Mouse (Mus musculus): Measurements from ENCODE around the gene Ift46.

The Ift46 gene

DNA sequence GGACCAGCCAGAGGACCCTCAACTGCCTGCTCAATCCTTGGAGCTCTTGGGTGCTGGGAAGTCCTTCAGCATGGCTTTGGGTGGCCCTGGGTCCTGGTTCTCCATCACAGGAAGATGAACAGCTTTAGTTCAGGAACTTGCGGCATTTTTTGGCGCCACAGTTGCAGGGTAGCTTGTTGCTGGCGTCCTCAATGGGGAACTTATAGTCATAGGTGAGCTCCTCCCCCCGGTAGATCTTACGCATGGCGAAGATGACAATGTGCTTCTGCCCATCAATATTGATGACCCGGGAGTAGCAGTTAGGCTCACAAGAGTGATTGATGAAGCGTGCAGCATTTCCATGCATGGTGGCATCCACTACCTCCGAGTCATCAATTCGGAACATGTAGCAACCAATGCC lies 40.1 kb downstream of the Ift46 start:
- H3K9me3 ChIP-seq (ENCODE audit: low read length) = no peaks in the 10 kb centered on the region
- H3K4me3 ChIP-seq (replicated peaks; ENCODE audit: low read length) = no peak overlapping the region
- H3K4me1 ChIP-seq (replicated peaks; ENCODE audit: low read depth, low read length) = peaks cover 3% of the 10 kb centered on the region
- H3K27me3 ChIP-seq (ENCODE audit: insufficient read depth, low read length) = no peaks in the 10 kb centered on the region
- peaks cover 80% of the 10 kb centered on the region for H3K36me3 ChIP-seq (ENCODE audit: insufficient read depth, low read length)
- TF ChIP-seq NANOG (IDR thresholded peaks at IDR 0.05; ENCODE audit: borderline replicate concordance, low read length) (no peak), CTCF (conservative IDR thresholded peaks at IDR 0.05; ENCODE audit: low read length) (no peak), POU5F1 (IDR thresholded peaks at IDR 0.05; ENCODE audit: borderline replicate concordance, low read length) (no peak)

DNA sequence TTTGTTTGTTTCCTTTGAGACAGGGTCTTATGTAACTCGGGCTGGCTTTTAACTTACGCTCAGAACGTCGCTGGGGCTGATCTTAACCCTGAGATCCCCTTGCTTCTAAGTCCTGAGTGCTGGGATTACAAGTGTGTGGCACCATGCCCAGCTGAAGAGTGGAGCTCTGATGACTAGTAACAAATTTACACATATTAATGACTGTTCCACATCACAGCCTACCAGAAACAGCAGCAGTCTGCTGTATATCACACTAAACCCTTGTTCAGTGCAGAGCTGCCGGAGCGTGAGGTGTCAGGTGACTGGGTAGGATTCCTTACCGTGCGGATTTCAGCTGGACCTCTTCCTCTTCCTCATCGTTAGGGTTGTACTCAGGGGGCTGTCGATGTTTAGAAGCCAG lies 42.6 kb downstream of the Ift46 start:
- no peaks in the 10 kb centered on the region for H3K27me3 ChIP-seq (ENCODE audit: insufficient read depth, low read length)
- H3K36me3 ChIP-seq (ENCODE audit: insufficient read depth, low read length) = peaks cover 97% of the 10 kb centered on the region
- no peaks in the 10 kb centered on the region for H3K9me3 ChIP-seq (ENCODE audit: low read length)
- TF ChIP-seq CTCF (conservative IDR thresholded peaks at IDR 0.05; ENCODE audit: low read length) (no peak), NANOG (IDR thresholded peaks at IDR 0.05; ENCODE audit: borderline replicate concordance, low read length) (no peak)
- H3K4me1 ChIP-seq (replicated peaks; ENCODE audit: low read depth, low read length) = peaks cover 3% of the 10 kb centered on the region
- H3K4me3 ChIP-seq (replicated peaks; ENCODE audit: low read length) = no peak overlapping the region

DNA sequence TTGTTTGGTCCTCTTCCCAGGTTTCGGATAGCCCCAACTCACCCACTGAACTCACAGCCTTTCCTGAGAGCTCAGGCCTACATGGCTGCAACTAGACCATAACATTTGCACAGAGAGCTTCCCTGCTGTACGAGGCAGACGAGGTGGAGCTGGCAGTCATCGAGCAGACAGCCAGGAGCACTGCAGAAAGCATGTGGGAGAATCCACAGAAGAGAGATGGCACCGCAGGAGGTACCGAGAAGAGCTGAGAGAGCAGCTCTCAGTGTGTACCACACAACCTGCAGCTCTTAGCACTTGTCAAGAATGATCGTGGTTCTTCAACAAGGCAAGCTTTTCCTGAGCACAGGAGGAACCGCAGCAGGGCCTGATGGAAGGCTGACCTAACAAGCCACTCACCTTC lies 46.5 kb downstream of the Ift46 start:
- H3K4me1 ChIP-seq (replicated peaks; ENCODE audit: low read depth, low read length) = peaks cover 12% of the 10 kb centered on the region; the same call in 1 of the 2 replicates
- H3K27me3 ChIP-seq (ENCODE audit: insufficient read depth, low read length) = no peaks in the 10 kb centered on the region
- no peak overlapping the region for H3K4me3 ChIP-seq (replicated peaks; ENCODE audit: low read length)
- H3K9me3 ChIP-seq (ENCODE audit: low read length) = no peaks in the 10 kb centered on the region
- TF ChIP-seq CTCF (conservative IDR thresholded peaks at IDR 0.05; ENCODE audit: low read length) (no peak), NANOG (IDR thresholded peaks at IDR 0.05; ENCODE audit: borderline replicate concordance, low read length) (no peak), POU5F1 (IDR thresholded peaks at IDR 0.05; ENCODE audit: borderline replicate concordance, low read length) (no peak)
- peaks cover 99% of the 10 kb centered on the region for H3K36me3 ChIP-seq (ENCODE audit: insufficient read depth, low read length)

DNA sequence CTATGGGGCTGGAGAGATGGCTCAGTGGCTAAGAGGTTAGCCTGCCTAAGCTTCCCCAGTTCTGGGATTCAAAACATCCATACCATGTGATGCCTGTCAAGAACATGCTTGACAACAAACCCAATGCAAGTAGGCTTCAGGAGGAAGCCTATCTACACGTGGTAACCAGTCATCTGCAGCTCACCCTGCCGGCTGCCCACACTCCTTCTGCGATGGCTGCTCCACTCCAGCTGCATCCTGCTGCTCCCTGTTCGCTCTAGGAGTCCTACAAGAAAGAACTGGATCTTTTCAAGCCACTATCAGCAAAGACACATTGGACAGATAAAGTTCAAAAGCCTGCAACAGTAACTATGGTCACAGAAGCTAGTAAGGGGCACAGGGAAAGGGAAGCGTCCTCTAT lies 49.8 kb downstream of the Ift46 start:
- H3K4me3 ChIP-seq (replicated peaks; ENCODE audit: low read length) = no peak overlapping the region
- H3K36me3 ChIP-seq (ENCODE audit: insufficient read depth, low read length) = peaks cover 100% of the 10 kb centered on the region
- no peaks in the 10 kb centered on the region for H3K27me3 ChIP-seq (ENCODE audit: insufficient read depth, low read length)
- TF ChIP-seq POU5F1 (IDR thresholded peaks at IDR 0.05; ENCODE audit: borderline replicate concordance, low read length) (no peak), NANOG (IDR thresholded peaks at IDR 0.05; ENCODE audit: borderline replicate concordance, low read length) (no peak), CTCF (conservative IDR thresholded peaks at IDR 0.05; ENCODE audit: low read length) (no peak)
- H3K9me3 ChIP-seq (ENCODE audit: low read length) = no peaks in the 10 kb centered on the region
- peaks cover 13% of the 10 kb centered on the region; the same call in 1 of the 2 replicates for H3K4me1 ChIP-seq (replicated peaks; ENCODE audit: low read depth, low read length)

DNA sequence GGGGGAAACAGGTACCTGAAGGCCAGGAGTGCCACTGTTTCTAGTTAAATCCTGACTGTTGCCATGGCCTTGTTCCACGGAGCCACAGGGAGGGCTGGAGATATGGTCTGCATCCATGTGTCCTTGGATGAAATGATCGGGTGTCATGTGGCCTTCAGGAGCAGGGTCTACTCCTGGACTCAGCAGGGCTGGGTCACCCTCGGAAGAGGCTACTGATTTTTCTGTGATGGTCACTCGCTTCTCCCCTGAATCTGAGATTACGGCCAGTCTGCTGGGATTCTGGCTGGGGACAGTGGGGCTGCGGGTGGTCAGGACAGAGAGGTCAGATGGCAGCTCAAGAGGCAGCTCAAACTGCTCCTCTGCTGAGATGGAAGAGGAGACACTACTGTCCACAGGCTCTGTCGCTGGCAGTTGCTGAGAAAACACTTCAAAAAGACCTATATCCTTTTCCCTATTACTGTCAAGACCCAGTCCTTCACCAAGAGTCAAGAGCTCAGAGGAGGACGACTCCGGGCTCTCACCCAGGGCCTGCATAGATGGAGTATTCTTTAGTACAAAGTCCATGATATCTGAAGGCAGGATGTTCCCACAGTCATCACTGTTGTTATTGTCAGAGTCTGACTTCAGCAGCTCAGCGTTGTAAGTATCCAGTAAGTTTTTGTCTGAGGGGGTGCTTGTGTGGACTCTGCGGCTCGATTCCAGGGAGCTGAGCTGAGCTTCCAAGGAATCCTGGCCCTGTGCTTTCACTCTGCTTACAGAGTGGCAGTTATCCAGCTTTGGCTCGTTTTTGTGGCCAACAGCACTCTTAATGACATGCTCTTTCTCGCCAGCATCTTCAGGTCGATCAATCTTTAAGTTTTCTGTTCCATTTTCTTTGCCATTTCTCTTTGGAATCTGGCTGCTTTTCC lies 52.5 kb downstream of the Ift46 start:
- Histone ChIP-seq H3K36me3 (ENCODE audit: insufficient read depth, low read length) (peaks cover 100% of the 10 kb centered on the region), H3K4me3 (replicated peaks; ENCODE audit: low read length) (no peak overlapping the region), H3K4me1 (replicated peaks; ENCODE audit: low read depth, low read length) (peaks cover 13% of the 10 kb centered on the region; the same call in 1 of the 2 replicates), H3K9me3 (ENCODE audit: low read length) (no peaks in the 10 kb centered on the region), H3K27me3 (ENCODE audit: insufficient read depth, low read length) (no peaks in the 10 kb centered on the region)
- TF ChIP-seq CTCF (conservative IDR thresholded peaks at IDR 0.05; ENCODE audit: low read length) = no peak

DNA sequence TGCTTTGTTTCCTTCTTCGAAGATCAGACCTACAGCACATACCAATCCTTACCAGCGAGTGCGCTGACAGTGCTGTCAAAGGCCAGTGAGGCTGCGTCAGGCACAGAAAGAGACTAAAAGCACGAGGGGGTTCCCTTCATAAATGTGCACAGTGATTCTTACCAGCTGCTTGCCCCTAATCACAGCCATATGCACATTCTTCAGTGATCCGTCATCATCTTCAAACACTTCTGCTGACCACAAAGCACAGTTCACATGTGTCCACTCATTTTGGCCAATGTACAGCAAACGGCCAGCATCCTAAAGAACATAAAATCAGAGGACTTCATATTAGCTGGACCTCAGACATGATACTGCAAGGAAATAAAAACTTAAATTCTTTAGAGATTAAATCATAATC lies 59.0 kb downstream of the Ift46 start:
- Histone ChIP-seq H3K36me3 (ENCODE audit: insufficient read depth, low read length) (peaks cover 91% of the 10 kb centered on the region), H3K9me3 (ENCODE audit: low read length) (no peaks in the 10 kb centered on the region), H3K4me1 (replicated peaks; ENCODE audit: low read depth, low read length) (no peaks in the 10 kb centered on the region; the same call in 1 of the 2 replicates), H3K27me3 (ENCODE audit: insufficient read depth, low read length) (no peaks in the 10 kb centered on the region), H3K4me3 (replicated peaks; ENCODE audit: low read length) (no peak overlapping the region)
- TF ChIP-seq NANOG (IDR thresholded peaks at IDR 0.05; ENCODE audit: borderline replicate concordance, low read length) (no peak), CTCF (conservative IDR thresholded peaks at IDR 0.05; ENCODE audit: low read length) (no peak), POU5F1 (IDR thresholded peaks at IDR 0.05; ENCODE audit: borderline replicate concordance, low read length) (no peak)

DNA sequence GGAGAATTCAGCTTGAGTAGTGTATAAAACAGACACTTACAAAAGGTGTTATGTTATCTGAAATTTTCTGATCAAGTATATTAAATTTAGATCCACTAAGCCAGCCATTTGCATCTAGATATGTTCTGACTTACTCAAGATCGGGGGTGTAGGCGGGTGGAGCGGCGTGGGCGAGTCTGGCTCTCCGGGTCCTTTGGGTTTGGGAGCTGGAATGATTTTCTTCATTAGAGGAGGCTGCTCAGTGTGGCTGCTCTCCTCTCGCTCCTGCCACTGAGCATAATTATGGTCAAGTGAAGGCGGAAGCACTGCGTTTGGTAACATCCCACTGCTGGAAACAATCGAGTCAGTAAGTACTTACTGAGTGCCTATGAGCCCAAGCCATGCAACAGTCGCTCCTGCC lies 61.2 kb downstream of the Ift46 start:
- H3K4me3 ChIP-seq (replicated peaks; ENCODE audit: low read length) = no peak overlapping the region
- TF ChIP-seq NANOG (IDR thresholded peaks at IDR 0.05; ENCODE audit: borderline replicate concordance, low read length) = no peak
- no peak for TF ChIP-seq CTCF (conservative IDR thresholded peaks at IDR 0.05; ENCODE audit: low read length)
- no peak for TF ChIP-seq POU5F1 (IDR thresholded peaks at IDR 0.05; ENCODE audit: borderline replicate concordance, low read length)
- H3K27me3 ChIP-seq (ENCODE audit: insufficient read depth, low read length) = no peaks in the 10 kb centered on the region
- H3K9me3 ChIP-seq (ENCODE audit: low read length) = no peaks in the 10 kb centered on the region
- no peaks in the 10 kb centered on the region; the same call in 1 of the 2 replicates for H3K4me1 ChIP-seq (replicated peaks; ENCODE audit: low read depth, low read length)
- peaks cover 88% of the 10 kb centered on the region for H3K36me3 ChIP-seq (ENCODE audit: insufficient read depth, low read length)

DNA sequence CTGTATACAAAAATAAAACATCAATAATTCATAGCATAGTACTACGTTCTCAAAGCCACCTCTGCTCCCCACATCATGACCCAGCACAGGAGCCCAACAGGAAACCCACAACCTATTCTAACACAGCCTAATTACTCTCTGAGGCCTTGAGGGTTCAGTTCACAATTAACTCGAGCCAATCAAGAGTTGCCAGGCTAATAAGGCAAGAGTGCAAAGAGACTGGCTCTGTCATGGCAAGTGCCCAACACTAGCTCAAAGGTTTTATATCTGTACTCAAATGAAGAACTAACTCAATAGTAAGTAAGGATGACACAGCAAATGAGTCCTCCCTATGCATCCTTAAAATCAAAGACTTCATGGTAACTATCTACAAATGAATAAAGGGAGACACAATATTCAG lies 62.8 kb downstream of the Ift46 start:
- Histone ChIP-seq H3K4me3 (replicated peaks; ENCODE audit: low read length) (no peak overlapping the region), H3K4me1 (replicated peaks; ENCODE audit: low read depth, low read length) (no peaks in the 10 kb centered on the region; the same call in 1 of the 2 replicates), H3K36me3 (ENCODE audit: insufficient read depth, low read length) (peaks cover 88% of the 10 kb centered on the region), H3K9me3 (ENCODE audit: low read length) (no peaks in the 10 kb centered on the region), H3K27me3 (ENCODE audit: insufficient read depth, low read length) (no peaks in the 10 kb centered on the region)
- no peak for TF ChIP-seq POU5F1 (IDR thresholded peaks at IDR 0.05; ENCODE audit: borderline replicate concordance, low read length)
- no peak for TF ChIP-seq CTCF (conservative IDR thresholded peaks at IDR 0.05; ENCODE audit: low read length)
- TF ChIP-seq NANOG (IDR thresholded peaks at IDR 0.05; ENCODE audit: borderline replicate concordance, low read length) = no peak

DNA sequence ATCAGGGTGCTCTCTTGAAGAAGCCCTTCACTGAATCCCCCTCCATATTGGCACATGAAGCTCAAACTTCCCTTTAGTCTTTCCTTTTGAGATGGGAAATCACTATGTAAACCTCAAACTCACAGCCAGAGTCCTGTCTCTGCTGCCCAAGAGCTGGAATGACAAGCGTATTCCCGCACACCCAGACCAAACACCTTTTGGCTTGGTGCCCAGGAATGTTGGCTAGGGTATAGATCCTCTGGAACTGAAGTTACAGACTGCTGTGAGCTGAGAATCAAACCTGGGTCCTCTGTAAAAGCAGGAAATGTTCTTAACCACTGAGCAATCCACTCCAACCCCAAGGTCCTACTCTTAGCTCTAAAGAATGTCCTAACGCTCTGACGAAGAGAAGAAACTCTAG lies 64.6 kb downstream of the Ift46 start:
- H3K36me3 ChIP-seq (ENCODE audit: insufficient read depth, low read length) = peaks cover 85% of the 10 kb centered on the region
- TF ChIP-seq NANOG (IDR thresholded peaks at IDR 0.05; ENCODE audit: borderline replicate concordance, low read length) (no peak), CTCF (conservative IDR thresholded peaks at IDR 0.05; ENCODE audit: low read length) (no peak), POU5F1 (IDR thresholded peaks at IDR 0.05; ENCODE audit: borderline replicate concordance, low read length) (no peak)

More for the DNA sequence above, 64.6 kb downstream of the Ift46 start:
- Histone ChIP-seq H3K27me3 (ENCODE audit: insufficient read depth, low read length) (no peaks in the 10 kb centered on the region), H3K4me1 (replicated peaks; ENCODE audit: low read depth, low read length) (no peaks in the 10 kb centered on the region; the same call in 1 of the 2 replicates), H3K9me3 (ENCODE audit: low read length) (no peaks in the 10 kb centered on the region), H3K4me3 (replicated peaks; ENCODE audit: low read length) (no peak overlapping the region)

Data from E14TG2a.4 (cell line).